Mouse (Mus musculus): ENCODE results near the gene Pih1d1.

Pih1d1 gene

DNA sequence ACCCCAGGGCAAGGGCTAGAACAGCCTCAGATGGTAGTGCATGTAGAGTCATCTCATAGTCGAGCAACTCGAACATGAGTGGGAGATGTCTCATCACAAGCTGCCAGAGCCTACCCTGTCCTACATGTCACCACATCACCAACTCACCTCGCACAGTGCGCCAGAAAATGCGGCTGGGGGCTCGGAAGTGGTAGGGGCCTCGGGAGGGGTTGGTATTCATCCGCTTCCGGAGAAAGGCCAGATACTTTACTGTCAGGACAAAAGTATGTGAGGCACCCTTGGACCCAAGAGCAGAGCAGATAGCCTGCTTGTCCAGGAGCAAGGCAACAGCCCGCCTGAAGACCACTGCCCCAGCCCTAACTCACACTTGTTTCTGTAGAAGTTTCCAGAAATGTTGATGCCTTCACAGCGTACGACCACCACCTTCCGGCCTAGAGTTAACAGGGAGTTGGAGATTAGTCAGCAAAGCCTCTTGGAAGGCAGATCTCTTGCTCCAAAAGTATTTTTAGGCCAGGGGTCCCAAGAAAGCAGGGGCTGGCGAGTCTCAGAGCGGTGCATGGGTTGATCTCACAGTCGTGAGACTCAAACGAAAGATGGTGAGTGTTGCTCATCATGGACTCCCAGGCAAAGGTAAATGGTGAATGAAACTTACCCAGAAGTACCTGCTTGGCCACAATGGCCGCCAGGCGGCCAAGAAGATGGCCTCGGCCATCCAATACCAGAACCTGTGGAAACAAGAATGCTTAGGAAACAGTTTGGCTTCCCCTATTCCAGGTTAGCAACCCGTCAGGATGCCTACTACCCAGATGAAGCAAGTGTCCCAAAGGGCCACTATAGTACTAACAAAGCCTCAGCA, 27.0 kb upstream of the Pih1d1 start:
- peak; percentile 24 for DNase-seq (ENCODE audit: low spot score)

DNA sequence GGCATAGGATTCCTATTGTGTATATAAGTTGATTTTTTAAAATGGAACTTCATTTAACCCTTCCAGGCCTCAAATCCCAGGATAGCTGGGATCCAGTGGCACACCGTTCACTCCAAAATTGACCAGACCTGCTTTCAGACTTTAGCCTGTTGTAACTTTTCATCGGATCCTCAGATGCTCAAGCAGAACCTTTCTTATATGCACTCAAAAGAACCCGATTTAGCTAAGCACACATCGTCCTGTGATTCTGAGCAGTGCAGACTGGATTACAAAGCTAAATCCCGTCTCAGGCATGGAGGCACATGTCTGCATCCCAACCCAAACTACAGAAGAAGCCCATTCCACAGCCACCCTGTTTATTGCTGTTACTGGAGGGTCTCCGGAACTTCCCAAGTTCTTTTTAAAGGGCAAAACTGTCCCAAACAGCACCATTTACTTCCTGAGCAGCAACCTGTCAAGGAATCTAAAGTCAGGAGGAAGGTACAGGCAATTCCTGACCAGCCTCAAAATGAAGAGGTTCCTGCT, 26.3 kb upstream of the Pih1d1 start:
- peak; percentile 30 for DNase-seq (ENCODE audit: low spot score)

DNA sequence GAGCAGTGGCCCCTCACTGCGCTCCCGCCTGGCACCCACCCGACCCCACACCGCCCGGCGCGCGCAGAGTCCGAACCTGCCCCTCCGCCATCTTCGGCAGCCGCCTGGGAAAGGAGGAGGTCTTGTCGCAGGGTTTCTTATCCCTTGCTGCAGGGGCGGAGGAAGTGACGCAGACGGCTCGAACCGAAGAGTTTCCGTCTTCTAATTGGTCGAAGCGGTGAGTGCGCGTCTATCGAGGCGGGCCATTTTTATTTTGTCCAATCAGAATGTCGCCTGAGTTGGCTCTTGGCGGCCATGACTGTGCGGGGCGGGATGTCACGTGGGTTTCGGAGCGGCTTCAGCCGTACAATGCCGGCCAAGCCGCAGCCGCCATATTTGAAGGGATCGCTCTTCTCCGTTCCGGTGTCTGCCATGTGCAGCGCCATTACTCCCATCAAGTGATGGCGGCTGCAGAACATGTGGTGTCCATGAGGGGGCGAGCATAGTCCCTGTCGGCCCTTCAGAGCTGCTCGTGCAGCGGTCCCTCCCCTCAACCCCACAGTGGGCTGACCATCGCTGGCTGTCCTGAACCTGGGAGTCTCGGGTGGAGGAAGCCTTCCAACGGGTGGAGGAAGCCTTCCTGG, 25.4 kb upstream of the Pih1d1 start, which contains the start of gene Rpl13a:
Gene Rpl13a (minus strand): TSS at position 138 of the 623 bp plus-strand sequence.
- DNase-seq (ENCODE audit: low spot score), result peak; percentile 99

DNA sequence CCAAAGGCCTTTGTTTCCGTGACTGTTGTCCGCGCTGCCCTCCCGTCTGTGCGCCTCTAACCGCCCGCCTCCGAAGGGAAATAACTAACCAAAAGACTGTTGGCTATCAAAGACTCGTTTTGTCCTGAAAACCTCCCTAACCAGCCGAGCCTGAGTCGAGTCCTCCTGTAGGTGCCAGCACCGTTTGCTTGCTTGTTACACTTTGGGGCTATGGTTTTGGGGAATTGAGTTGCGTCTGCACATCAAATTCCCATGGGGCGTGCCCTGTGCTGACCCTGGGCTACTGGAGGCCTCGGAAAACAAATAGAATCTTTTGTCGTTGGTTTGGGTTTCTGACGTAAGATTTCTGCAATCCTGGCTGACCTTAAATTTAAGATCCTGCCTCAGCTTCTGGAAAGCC, 24.8 kb upstream of the Pih1d1 start:
- DNase-seq (ENCODE audit: low spot score), result peak; percentile 56

DNA sequence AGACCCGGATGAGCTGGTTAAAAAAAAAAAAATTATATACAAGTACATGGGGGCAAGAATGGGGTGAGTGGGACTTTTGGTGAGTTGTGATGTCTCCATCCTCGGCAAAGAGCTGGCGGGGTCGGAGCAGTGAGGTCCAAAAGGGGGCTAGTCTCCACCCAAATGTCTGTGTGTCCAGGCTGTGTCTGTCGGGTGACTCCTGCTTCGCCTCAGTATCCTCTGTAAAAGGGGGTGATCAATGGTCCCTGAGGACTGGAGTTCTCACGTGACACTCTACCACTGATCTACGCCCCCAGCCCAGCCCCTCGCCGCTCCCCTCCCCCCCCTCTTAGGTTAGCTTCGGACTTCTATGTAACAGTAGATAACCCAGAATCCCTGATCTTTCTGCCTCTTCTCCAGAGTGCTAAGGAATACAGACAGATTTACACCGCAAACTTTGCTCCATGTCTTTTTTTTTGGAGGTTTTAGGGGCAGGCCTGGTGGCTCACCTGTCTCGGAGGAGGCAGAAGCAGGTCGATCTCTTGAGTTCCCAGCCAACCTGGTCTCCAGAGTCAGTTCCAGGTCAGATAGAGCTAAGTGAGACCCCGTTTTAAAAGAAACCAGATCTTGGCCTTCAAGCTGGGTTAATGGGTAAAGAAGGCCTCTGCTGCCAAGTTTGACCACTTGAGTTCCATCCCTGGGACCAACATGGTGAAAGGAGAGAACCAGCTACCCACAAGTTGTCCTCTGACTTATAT, 24.2 kb upstream of the Pih1d1 start:
- DNase-seq (ENCODE audit: low spot score), result no peak

DNA sequence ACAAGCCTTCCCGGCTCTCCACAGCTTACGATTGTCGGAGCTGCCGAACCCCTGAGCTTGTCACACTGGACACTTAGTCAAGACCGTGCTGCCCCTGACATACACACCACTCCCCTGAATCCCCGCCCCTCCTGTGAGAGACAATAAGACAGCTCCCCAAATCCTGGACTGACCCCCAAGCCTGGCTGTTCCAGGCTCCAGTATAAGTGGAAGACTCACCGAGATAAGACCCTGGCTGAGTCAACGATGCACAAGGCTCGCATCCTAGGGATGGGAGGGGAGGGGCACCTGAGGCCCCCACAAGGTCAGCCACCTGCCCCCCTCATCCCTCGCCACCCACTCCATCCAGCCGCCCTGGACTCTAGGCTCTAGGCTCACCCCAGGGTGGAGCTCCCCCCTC, 22.3 kb upstream of the Pih1d1 start:
- no peak for DNase-seq (ENCODE audit: low spot score)

DNA sequence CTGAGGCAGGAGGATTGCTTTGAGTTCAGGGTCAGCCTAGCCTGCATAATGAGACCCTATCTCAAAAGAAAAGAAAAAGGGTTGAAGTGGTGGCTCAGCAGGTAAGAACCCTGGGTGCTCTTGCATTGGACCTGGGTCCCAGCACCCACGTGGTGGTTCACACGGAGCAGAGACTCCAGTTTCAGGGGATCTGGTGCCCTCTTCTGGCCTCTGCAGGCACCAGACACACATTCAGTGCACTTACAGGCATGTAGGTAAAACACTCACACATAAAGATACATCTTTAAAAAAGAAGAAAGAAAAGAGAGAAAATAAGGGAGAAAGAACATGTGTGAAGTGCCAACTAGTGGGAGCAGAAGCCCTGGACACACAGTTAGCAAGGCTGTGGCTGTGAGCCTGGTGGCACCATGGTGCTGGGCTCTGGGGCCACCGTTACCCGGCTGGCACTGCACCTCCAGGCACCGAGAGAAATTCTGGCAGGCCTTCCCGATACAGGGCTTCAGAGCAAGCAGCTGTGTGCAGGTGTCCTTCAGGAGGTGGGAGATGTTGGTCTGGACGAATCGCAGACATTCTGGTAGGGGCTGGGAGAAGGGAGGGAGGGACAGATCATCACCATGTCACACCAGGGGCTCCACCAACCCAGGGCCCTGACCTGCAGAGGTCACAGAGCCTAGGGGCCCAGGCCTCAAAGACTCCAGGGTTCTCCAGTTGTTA, 20.5 kb upstream of the Pih1d1 start:
- DNase-seq (ENCODE audit: low spot score), result no peak

DNA sequence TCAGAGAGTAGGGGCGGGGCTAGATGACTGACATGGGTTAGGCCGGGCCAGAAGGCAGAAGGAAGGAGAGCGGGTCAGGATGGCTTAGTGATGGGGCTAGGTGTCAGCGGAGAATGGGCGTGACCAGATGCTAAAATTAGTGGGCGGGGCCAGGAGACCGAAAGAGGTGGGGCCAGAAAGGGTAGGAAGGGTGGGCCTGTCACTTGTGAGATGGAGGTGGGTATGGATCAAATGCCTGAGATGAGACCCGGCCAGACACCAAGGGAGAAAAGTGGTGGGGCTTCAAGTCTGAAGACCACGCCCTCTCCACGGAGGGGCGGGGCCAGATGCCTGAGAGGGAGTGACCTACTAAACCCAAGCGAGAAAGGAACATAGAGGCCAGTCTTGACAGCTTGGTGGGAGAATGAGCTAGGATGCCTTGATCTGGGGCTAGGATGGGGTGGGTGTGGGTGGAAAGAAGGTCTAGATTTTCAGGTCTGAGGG, 19.5 kb upstream of the Pih1d1 start:
- DNase-seq (ENCODE audit: low spot score), result peak; percentile 83

DNA sequence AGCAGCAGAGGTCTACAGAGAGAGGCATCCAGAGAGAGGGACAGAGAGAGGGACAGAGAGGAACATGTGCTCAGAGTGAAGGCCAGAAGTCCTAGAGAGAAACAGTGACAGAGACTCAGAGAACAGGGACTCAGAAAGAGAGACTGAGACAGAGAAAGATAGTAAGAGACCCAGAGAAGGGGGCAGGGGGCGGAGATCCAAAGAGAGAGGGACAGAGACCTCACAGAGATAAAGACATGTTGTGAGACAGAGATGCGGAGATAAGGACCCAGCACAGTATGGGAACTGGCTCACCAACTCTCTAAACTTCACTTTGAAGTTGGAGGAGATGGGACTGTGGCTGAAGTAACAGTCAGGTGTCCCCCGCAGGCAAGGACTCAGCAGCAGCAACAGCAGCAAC, 18.7 kb upstream of the Pih1d1 start:
- peak; percentile 56 for DNase-seq (ENCODE audit: low spot score)

DNA sequence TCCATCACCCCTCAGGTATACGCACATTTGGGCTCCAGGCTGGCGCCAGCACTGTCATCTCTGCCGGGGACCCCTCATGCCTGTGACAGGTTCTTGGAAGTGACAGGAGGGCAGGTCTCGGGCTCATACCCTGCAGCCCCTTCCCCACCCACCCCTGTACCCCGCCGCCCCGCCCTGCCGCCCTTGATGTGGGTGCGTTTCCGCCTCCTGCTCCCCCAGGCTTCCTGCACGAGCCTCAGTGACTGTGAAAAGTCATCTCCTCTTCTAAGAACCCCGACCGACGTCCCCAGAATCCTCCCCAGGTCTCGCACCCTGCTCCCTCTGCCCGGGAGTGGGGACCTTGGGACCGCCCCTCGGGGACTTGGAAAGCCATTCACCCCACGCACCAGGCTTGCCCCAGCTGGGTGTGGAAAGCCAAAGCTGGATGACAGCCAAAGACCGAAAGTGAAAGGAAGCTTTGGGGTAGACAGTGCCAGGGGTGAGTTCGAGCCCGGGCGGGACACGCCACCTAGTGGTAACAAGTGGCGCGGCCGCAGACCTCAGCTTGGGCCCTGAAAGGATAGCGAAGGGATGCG, 18.0 kb upstream of the Pih1d1 start, which contains the start of the genes Gm45713 and Flt3l:
Gene Gm45713 (minus strand): TSS at position 239 of the 575 bp plus-strand sequence.
Gene Flt3l (minus strand): TSS at position 440 of the 575 bp plus-strand sequence.
- DNase-seq (ENCODE audit: low spot score), result peak; percentile 92

DNA sequence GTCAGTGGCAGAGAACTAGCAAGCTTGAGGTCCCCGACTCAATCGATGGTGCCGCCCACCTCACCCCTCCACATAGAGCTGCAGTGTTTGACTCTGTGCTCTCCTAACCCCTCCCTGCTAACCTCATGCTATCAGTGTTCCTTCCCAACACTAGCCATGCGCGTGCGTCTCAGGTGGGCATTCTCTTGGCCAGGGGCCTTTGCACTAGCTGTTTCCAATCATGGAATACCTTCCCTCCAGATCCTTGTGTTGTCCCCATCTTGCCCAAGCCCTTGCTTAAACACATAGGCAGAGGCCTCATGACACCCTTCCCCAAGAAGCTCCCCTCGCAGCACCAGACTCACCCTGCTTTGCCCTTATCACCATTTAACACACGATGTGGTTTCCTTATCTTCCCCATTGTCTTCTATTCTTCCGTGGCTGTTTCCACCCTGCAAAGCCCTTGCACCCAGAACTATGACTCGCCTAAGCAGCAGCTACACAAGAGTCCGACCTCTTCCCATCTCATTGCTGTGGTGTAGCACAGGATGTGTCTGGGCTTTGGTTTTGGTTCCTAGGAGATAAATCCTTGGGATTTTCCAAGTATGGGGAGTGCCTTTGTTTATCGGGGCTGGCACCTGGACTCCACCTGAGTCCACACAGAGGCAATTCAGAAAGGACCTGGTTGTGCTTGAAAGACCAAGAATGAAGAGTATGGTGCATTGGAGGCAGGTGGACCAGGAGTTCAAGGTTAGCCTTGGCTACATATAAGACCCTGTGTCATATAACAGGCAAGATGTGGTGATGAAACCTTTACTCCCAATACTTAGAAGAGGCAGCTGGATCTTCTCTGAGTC, 16.7 kb upstream of the Pih1d1 start:
- peak; percentile 72 for DNase-seq (ENCODE audit: low spot score)

DNA sequence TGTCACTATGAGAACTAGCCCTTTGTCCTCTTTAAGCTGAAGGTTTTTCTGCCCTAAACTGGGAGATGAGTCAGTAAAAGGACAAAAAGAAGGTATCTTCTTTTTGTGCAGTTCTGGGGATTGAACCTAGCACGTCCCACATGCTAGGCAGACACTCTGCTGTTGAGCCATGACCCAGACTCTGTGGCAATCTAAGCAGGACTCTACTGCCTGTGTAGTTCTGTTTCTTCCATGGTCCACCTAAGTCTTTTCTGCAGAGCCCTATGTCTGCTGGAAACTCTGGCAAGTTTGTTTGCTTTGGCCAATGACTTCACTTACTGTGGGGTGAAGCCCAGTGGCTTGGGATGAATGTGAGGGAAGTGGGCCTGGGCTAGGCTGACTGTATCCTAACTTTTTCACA, 15.7 kb upstream of the Pih1d1 start:
- DNase-seq (ENCODE audit: low spot score), result no peak

DNA sequence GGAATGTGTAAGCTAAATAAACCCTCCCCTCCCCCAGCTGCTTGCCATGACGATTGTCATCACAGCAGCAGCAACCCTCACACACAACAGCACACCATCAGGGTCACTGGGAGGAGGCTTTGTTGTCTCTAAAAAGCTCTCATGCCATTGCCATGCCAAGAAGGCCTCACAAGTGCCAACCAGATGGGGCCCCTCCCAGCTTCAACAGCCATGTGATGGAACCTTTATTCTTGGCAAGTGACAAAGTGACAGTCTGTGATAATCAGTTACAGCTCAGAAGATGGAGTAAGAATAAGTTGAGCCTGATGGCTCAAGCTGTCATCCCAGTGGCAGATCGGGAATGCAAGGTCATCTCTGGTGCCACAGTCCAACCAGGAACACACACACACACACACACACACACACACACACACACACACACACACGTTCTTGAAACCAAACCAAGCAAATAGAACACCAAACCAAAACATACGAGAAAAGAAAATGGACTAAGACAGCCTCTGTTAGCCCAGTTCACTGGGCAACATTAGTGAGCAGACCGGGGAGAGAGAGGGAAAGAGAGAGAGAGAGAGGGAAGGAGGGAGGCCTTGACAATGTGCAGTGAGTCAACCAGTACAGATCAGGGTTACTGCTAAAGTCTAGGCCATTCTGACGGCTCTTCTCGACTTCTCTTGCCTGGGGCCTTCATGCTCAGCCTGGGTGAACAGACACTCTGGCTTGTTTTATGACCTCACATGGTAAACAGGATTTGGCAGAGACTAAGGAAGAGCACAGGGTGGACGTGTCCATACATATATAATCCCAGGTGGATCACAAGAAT, 14.0 kb upstream of the Pih1d1 start:
- no peak for DNase-seq (ENCODE audit: low spot score)

DNA sequence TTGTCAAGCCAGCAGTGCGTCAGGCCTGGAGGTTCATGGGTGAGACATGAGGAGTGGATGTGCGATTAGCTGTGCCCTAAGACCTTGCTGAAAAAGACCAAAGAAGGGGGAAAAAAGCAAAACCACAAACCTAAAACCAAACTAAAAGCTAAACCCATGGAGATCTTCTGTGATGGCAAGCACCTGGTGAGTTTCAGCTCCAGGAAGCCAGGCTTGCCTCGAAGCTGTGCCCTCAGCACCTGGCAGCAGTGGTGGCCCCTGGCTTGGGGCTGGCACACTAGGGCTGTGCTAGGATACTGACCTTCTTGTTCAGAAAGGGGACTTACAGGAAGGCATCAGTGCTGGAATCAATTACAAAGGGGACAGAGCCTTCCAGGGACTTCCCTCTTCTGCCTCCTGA, 12.8 kb upstream of the Pih1d1 start:
- no peak for DNase-seq (ENCODE audit: low spot score)

DNA sequence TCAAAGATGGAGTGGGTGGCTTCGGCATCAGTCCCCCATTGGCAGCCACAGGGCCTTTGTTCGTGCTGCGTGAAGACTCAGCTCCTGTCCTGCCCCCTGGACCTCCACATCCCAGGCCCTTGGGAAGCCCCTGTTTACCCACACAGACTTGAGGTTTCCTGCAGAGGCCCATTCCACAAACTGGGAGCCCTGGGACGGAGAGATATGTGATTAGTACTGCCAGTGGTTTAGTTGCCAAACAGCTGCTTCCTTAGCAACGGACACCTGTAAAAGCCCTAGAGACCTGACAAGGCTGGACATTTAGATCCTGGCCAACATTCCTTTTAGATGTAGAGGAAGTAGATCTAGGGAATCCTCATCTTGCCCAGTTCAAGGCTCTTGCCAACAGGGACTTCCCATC, 12.2 kb upstream of the Pih1d1 start:
- no peak for DNase-seq (ENCODE audit: low spot score)

DNA sequence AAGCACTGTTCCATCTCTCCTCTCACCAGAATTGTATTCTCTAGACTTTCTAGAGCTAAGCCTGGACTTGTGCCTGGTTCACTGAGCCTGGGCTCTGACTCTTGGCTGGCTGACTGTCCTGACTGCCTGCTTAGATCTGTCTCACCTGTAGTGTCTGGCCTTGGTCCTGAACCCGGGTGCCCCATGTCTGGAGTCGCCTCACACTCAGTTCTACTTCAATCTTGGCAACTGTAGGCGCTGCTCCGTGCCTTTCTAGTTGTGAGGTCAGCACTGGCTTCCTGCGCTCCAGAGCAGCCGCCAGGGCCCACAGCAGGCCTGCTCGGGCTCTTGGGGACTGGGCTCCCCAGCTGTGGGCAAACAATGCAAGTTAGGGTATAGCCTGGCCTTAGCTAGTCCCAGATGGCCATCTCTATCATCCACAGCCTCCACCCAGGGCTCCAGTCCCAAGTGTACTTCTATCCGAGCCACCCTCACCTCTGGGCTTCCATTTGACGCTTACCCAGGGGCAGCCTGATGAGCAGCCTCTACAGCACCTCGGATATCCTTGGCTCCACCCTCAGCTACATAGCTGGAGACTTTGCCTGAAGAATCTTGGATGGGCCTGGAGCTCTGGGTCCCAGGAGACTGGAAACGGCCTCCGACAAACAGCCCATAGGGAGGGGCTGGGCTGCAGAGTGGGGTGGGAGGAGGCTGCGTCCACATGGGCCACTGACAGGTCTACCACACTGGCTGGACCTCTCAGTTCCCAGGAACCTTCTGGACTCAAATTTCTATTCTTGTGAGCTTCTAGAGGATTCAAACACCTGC, 9.5 kb upstream of the Pih1d1 start:
- DNase-seq (ENCODE audit: low spot score), result no peak

DNA sequence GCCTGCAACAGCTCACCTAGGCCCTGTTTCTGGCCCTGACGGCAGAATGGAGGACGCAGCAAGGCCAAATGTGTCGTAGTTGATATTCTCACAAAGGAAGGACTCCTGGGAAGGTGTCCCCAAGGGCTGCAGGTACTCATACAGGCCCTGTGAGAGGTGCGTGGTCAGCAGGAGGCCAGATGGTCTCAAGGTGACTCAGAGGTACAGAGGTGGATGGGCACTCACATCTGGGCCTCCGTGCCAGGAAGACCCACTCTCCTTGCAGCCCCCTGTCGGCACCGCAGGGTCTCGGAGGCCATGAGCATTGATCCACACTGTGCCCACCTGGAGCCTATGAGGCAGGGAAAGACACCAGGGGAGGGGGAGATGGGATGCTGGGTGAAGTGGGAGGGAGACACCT, 8.6 kb upstream of the Pih1d1 start:
- DNase-seq (ENCODE audit: low spot score), result no peak

DNA sequence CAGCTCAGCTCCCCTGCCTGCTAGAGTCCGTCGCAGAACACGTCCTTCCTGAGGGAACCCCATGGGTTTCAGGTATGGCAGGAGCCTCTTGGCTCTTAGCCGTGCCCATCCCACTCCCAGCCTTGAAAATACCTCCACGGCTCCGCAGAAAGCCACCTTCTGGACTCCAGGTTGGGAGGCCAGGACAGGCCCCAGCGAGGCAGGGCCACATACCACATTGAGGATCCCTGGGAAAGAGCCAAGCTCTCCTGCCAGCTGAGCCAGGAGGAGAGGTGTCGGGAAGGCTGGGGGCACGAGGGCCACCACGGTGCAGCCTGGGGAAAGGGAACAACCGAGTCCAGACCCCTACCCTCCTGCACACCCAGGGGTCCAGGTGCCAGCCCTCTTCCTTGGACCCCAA, 6.8 kb upstream of the Pih1d1 start:
- no peak for DNase-seq (ENCODE audit: low spot score)

DNA sequence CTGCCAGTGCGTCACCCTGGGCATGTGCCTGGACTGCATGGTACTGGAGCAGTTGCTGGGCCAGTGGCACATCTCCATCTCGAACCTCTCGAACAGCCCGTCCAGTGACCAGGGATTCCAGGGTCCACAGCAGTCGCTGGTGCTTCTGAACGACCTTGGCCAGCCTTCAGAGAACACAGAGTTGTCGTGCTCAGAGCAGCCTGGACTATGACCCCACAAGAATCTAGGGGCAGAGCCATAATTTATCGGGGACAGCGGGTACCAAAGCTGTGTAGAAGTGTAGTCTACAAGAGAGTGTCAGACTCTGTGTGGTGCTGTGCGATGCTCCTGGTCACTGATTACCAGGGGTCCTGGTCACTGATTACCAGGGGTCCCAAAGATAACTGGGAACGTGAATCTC, 6.2 kb upstream of the Pih1d1 start:
- no peak for DNase-seq (ENCODE audit: low spot score)
